Mouse (Mus musculus) layer of hippocampus, postnatal 25 days (tissue): ENCODE data around the gene 4933415A04Rik. TPM values are rescaled to one million over a fixed set of nuclear protein-coding genes. Genes with fewer than 3 reads are reported as not detected.

ENCODE experiments used
- DNase-seq, 2 experiments: peaks; one replicate each; pipeline ENCODE4 v3.0.0; 2022; ENCODE audit warnings: mixed read lengths in 2 of 2, low spot score in 1 of 2; ENCODE audit errors: extremely low spot score in 1 of 2
- total RNA-seq, 2 experiments: library from RNA; stranded (reverse); gene quantifications; 2 replicates each; pipeline ENCODE4 v1.2.3; 2021

Gene 4933415A04Rik
- total RNA-seq, 2 experiments from 2014 or later: 1.5 to 1.6 TPM

- peak in 1 of 2 experiments; percentile 36 for DNase-seq
Measured at GRCm38 (mm10) chr11:43626300-43626926, 39.6 kb downstream of the 4933415A04Rik start.

DNA sequence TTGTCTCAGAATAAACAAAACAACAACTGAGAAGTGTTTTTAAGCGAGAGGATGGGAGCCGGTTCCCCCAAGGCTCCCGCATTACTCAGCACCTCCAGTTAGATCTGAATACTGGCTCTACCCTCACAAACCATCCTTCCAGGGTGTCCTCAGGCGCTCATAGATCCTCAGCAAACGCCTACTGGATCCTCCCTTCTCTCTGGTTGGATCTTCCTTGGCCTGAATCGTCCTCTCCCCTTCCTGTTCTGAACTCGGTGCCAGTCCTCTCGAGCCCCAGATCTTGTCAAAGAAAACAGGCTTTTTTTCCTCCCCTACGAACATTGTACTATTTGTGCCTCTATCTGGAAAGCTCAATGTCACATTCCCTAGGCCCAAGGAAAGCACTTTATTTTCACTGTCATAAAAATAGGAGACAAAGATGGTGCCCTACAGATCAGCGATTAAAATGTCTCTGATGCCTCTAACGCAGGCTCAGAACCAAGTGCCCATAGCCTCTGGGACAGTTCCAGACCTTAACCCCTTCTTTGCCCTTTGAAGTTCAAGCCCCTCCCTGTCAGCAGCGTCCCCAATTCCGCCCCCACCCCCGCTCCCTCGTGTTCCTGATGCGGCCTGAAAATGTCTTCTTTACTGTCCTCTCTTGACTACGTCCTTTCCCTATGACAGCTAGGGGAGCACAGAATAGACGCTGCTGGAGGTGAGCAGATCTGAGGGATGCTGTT is 40.2 kb downstream of the 4933415A04Rik start:
- DNase-seq: no peak

GRCm38 (mm10) chr11:43631645-43632044 is 44.8 kb downstream of the 4933415A04Rik start:
- no peak for DNase-seq

DNA sequence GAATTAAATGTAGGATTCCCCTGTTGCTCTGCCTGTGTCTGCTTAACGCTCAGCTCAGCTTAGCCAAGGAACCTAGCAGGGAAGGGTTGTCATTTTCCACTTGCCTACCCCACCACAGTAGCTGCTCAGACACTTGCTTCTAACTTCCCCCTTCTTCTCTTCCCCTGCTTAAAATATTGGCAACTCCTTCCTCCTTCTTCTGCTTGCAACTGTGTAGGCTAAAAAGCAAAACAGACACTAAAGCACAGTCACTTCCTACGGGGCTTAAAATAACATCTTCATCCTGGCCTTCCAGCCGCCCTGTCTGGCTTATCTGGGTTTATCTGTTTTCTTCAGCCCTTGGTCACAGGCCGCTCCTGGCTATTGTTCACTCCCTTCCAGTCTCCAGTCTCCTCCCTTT is 45.7 kb downstream of the 4933415A04Rik start:
- no peak for DNase-seq

- DNase-seq: no peak
Measured at GRCm38 (mm10) chr11:43633165-43633564, 46.3 kb downstream of the 4933415A04Rik start.

DNA sequence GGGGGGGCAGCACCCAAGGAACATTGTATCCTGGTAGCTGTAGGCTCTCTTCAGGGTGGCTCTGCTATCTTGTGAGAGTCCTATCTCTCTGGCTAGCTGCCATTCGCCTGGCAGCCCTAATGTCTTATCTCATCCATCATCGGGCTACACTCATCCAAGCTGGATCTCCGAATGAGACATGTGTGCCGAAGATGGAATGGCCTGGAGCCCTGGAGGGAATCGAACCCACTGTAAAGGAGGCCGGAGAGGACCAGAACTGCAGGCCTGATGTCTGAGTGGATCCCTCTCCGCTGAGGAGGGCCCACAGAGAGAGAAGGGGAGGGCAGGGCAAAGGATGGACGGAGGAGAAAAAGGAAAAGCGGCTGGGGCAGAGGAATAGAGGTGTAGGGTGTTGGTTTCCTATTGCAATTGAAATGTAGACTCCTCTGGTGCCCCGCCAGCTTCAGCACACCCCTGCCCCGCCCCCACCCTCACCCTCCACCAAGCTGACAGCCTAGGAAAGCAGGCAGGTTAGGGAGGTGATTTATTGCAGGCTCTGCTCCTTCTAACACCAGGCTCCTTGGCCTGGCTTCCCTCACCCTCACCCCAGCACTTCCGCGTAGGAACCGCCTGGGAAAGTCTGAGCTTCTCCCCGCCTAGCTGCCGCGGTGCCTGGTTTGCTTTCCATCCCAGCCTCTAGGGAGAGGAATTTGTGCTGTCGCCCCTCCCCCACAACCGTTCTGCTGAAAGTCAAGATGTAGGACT is 47.0 kb downstream of the 4933415A04Rik start:
- DNase-seq: peak in 1 of 2 experiments; percentile 66

DNA sequence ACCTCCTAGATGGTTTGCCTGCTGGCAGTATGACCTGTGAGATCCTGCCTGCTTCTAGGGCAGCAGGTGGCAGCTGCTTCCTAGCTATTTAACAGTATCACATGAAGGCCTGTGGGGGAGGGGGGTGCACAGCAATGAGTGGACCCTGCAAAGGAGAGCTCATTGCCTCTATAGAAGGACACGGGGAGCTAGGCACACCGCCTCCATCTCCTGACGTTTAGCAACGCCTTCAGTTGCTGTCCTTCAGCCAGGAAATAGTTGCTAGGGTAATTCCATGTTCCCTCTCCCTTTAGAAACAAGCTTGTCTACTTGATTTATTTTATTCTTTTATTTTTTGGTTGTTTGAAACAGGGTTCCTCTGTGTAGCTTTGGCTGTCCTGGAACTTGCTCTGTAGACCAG is 49.9 kb downstream of the 4933415A04Rik start:
- DNase-seq: no peak

- DNase-seq: no peak
Measured at GRCm38 (mm10) chr11:43638486-43638885, 51.6 kb downstream of the 4933415A04Rik start.

Other genes with a start within 250 kb of the 4933415A04Rik start
- 10 to 100 TPM; 26.6 to 28.0 TPM for gene Pttg1, start 160.8 kb upstream of the 4933415A04Rik start, total RNA-seq
- gene Slu7, start 153.3 kb upstream of the 4933415A04Rik start, total RNA-seq: 10 to 100 TPM; 50.0 to 52.5 TPM
- 1 to 10 TPM; 1.0 to 1.9 TPM for gene C1qtnf2, start 112.8 kb upstream of the 4933415A04Rik start, total RNA-seq
- gene Ccnjl, start 58.3 kb upstream of the 4933415A04Rik start, total RNA-seq: 10 to 100 TPM in 1 of 2 experiments, 1 to 10 TPM in 1; 9.3 to 13.1 TPM
- not detected for gene Fabp6, start 14.5 kb downstream of the 4933415A04Rik start, total RNA-seq
- 10 to 100 TPM; 66.8 to 72.4 TPM for gene Pwwp2a, start 95.0 kb downstream of the 4933415A04Rik start, total RNA-seq
- gene Ttc1, start 161.0 kb downstream of the 4933415A04Rik start, total RNA-seq: 10 to 100 TPM; 45.5 to 56.4 TPM